Mouse (Mus musculus) heart, adult 11 months (tissue): ENCODE data around the gene Asna1.

Experiments used
- DNase-seq: peaks from one replicate; pipeline ENCODE4 v3.0.0; 2022

Asna1 gene

GRCm38 (mm10) chr8:85025098-85025932 lies at the start of gene Asna1:
TSS of gene Asna1 (minus strand) at chr8:85025281.
- DNase-seq = peak; percentile 99

GRCm38 (mm10) chr8:85074617-85075016 lies 49.5 kb upstream of the Asna1 start:
- no peak for DNase-seq

- DNase-seq = peak; percentile 91
Observed at GRCm38 (mm10) chr8:85074167-85074566, 49.1 kb upstream of the Asna1 start.

GRCm38 (mm10) chr8:85073041-85073612 lies 48.0 kb upstream of the Asna1 start:
- peak; percentile 94 for DNase-seq

- no peak for DNase-seq
Observed at GRCm38 (mm10) chr8:85072364-85072929, 47.4 kb upstream of the Asna1 start.

DNA sequence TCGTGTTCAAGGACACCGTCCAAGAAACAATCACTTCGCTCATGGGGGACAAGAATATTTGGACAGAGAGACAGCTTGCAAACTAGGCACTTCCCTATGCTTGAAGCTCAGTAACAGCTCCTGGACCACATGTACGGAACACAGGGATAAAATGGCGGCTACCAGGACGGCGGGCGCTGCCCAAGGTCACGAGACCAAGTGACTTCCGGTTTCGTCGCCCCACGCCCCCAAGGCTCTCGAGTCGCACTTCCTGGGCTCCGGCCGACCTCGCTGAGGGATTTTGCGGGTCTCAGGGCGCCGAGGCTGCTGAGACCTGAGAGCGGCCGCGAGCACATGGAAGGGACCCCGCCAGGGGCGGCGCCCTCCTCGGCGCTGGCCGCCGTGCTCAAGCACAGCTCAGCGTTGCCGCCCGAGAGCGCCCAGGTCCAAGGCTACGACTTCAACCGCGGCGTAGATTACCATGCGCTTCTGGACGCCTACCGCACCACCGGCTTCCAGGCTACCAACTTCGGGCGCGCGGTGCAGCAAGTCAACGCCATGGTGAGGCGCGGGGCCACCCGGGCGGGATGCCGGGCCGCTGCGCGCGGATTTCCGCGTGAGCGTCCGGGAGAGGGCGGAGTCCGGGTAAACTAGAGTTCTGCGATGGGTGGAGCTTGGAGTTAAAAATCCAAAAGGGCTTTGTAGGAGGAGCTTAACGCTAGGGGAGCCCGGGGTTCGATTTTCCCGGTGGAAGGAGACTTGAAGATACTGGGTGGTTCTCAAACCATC lies 46.6 kb upstream of the Asna1 start, which contains the start of gene Dhps:
Dhps (plus strand) TSS at position 244 of the 768 bp plus-strand sequence.
- DNase-seq = peak; percentile 99

DNA sequence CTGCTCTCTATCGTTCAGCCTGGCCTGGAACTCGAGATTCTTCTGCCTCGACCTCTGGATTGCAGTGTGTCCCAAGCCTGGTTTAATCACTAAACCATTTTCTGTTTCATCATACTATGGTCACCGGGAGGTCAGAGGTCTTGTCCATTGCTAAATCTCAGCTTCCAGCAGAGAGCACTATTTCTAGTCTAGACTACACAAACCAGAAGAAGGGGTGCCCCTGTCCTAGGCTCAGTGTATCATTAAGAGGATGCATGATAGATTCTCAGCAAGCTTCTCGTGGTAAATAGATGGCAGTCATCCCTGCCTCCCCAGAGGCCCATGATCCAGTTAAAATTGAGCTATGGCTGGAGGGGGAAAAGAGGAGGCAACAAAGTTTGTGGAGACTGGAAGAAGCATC lies 46.0 kb upstream of the Asna1 start:
- no peak for DNase-seq

- DNase-seq = no peak
Observed at GRCm38 (mm10) chr8:85067982-85068381, 42.9 kb upstream of the Asna1 start, which contains the start of gene Gm5741. TSS of gene Gm5741 (minus strand) at chr8:85067982.

- no peak for DNase-seq
Observed at GRCm38 (mm10) chr8:85067155-85067554, 42.1 kb upstream of the Asna1 start.

DNA sequence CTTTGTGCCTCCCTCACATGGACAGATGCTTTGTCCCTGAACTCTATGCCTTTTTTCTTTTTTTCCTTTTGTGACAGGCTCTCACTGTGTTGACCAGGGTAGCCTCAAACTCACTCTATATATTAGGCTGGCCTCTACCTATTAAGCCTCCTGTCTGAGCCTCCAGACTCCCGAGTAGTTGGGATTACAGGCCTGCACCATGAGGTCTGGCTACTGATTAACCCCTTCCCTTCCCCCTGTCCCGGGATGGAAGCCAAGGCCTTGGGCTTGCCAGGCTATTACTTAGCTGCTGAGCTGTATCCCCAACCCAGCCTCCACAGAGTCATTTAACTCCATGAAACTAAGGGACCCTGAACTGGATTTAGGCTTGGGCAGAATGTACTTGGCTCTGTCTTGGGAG lies 40.1 kb upstream of the Asna1 start:
- DNase-seq = no peak

DNA sequence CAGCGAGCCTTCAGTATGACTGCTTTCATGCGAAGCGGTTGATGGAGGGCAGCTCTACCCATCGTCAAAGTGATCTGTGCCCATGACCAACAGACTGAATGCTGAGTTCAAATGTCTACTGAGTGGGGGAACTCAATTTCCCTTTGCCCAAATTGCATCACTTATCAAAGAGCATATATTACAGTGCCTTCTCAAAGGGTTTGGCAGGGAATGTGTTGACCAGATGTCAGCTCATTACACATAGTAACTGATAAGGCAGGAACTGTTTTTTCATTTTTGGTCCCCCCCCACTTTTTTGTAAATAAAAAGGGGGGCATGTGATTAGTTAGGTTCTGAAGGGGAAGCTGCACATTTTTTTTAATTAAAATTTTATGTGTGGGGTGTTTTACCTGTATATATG lies 37.5 kb upstream of the Asna1 start:
- DNase-seq = no peak

- DNase-seq = peak; percentile 99
Observed at GRCm38 (mm10) chr8:85059879-85060616, 35.0 kb upstream of the Asna1 start, which contains the start of gene Fbxw9. TSS of gene Fbxw9 (plus strand) at chr8:85060055.

DNA sequence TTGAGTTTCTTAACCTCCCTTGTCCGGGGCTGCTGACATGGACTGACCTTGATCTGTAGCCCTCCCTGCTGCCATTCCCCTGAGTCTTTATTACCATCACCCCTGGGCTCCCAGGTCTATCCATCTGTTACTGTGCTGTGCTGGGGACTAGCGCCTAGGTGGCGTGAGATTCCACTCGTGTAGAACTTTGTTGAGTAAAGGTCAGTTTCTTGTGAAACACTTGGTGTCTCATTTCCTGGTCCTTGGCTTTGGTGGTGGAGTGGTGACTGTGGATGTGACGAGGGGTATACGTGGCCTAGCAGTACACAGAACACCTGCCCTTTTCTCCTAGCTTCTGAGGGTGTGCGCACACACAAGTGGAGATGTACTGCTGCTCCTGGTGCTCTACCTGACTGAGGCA lies 32.3 kb upstream of the Asna1 start:
- no peak for DNase-seq

DNA sequence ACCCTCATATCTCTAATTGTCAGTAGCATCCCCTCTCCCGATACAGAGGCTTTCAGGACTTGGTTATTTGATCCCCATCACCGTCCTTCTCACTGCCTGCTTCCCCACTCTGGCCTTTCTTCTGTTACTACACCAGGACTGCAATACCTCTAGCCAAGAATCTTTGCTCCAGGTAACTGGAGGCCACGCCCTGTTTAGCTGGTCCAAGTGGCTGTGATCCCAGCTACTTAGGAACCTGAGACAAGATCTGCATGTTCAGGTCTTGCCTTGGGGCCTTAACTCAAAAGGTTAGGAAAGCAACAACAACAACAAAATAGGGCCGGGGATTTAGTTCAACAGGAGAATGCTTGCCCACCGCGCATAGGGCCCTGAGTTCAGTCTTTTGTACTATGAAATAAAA lies 18.5 kb upstream of the Asna1 start:
- no peak for DNase-seq

GRCm38 (mm10) chr8:85037681-85038531 lies 12.8 kb upstream of the Asna1 start:
- peak; percentile 96 for DNase-seq

DNA sequence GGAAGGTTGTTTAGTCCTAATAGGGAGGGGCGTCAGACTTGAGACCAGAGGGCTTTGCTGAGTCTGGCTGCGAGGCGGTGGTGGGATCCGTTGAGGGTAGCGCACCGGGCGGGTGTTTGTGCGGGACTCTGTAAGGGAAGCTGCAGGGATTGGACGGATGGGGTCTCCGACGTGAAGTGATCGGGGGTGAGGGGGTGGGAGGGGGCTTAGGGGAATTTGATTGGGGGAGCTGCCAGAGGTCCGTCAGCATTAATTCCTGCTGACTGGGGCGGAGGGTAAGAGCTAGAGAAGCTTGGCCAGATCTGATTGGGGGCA lies 12.2 kb upstream of the Asna1 start:
- no peak for DNase-seq

DNA sequence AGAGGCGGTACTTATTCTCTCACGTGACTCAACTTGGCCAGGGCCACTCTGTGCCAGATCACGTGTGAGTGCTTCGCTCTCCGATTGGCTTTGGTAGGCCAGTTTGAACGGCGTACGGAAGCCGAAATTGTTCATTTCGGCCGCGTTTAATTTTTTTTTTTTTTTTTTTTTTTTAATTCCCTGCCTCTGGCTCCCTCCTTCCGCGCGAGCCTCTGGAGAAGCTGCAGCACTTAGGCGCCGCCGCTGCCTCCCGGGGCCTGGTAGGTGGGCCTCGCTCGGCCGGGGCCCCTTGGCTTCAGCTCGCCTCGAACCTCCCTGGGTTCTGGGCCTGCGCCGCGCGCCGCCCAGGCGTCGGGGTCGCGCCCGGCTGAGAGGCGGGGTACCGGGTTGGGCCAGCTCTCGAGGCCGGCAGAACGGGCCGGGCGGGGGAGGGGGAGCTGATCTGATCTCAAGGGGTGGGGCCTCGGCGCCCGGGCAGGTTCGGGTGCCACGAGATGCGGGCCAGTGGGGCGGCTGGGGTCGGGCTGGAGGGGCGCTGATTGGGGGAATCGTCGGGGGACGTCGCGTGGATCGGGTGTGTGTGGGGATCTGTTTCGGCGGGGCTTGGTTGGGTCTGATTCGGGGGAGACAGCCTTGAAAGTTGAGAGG lies 11.8 kb upstream of the Asna1 start, which contains the start of gene Tnpo2:
Tnpo2 (plus strand) TSS at position 198 of the 648 bp plus-strand sequence.
- peak; percentile 99 for DNase-seq

DNA sequence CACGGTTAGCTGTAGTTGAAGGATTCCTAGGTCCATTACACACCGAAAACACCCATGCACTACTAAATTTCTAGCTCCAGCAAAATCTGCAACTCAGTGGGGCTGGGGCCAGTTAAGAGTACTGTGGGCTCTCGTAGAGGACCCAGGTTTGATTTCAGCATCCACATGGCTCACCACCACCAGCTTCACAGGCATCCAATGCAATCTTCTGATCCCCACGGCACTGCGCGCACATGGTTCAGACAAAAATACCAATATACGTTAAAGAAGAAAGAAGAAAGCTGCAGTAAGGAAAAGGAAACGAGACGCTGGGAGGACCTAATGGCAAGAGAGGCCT lies 11.3 kb upstream of the Asna1 start:
- no peak for DNase-seq

- peak; percentile 94 for DNase-seq
Observed at GRCm38 (mm10) chr8:85035728-85036310, 10.7 kb upstream of the Asna1 start.

GRCm38 (mm10) chr8:85035165-85035727 lies 10.2 kb upstream of the Asna1 start:
- DNase-seq = no peak
